Mouse (Mus musculus) adrenal gland, adult 2 months (tissue): Measurements from ENCODE around the gene Cdc14b. TPM values are rescaled to one million over a fixed set of nuclear protein-coding genes. Genes with fewer than 3 reads are reported as not detected.

Source experiments
- DNase-seq: peaks from one replicate; pipeline ENCODE4 v3.0.0; 2021
- polyA plus RNA-seq: library from polyadenylated mRNA; depleted of rRNA; stranded (reverse); fragments of >200 nt; gene quantifications from 2 replicates; pipeline ENCODE4 v1.2.3, GENCODE M21; 2012
- total RNA-seq, 2 experiments: library from RNA; stranded (reverse); gene quantifications; 2 replicates each; pipeline ENCODE4 v1.2.3; 2021

The Cdc14b gene
- total and polyA plus RNA-seq, 3 experiments: 2.9 to 10.4 (median 8.9) TPM

- DNase-seq: no peak
Observed at GRCm38 (mm10) chr13:64237000-64237680, 38.0 kb downstream of the Cdc14b start.

DNA sequence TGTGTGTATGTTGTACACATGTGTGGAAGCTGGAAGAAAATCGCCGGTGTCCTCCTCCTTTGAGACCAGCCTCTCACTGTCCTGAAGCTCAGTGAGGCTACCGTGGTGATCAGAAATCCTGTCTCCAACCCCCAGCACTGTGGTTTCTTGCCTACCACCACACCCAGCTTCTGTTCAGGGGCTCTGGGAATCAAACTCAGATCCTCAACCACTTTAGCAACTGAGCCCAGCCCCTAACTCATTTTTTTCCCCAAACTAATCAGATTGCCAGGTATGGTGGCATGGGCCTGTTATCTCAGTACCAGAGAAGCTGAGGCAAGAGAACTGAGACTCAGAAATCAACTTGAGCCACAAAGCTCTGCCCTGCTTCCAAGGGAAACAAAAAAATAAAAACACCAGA lies 39.3 kb downstream of the Cdc14b start:
- no peak for DNase-seq

DNA sequence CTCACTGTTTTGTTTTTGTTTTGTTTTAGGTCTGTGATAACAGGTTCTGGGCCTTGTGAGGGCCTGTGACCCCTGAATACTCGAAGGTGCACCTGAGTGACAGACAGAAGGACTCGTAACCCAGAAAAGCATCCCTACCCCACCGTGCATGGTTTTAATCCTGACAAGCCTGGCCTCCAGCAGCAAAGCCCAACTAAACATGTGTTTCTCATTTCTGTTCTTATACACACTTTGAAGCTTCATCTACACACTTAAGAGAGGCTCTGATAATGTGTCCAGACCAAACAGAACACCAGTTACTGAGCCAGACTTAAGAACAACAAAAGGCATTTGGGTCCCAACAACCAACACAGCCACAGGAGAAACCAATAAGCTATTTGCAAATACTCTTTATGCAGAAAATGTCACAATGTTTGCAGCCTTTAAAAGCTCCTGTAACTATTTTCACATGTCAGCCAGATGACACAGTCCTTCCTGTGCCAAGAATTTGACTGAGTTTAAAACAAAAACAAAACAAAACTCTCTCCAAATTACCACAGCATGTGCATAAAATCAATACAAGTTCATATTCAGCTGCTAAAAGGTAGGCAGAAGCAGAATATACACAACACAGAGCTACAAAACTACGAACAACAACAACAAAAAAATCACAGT lies 39.9 kb downstream of the Cdc14b start:
- DNase-seq: no peak

GRCm38 (mm10) chr13:64233139-64233538 lies 42.0 kb downstream of the Cdc14b start:
- no peak for DNase-seq

DNA sequence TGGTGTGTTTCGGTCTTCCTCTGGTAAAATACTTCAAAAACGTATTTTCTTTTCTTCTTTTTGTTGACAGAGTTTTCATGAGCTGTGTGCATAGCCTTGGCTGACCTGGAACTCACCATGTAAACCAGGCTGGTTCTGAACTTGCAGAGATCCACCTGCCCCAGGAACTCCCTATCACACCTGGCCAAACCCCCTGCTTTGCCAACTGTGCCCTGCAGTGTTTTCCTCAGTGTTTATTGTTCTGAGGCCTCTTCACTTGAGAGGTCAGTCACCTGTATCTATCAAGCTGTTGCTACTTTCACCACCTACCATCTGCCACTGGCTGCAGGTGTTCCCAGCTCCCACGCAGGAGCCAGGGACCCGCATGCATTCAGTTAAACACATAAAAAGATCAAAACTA lies 48.4 kb downstream of the Cdc14b start:
- no peak for DNase-seq

- DNase-seq: no peak
Observed at GRCm38 (mm10) chr13:64225738-64226137, 49.4 kb downstream of the Cdc14b start.

- DNase-seq: no peak
Observed at GRCm38 (mm10) chr13:64214891-64215290, 60.2 kb downstream of the Cdc14b start.

DNA sequence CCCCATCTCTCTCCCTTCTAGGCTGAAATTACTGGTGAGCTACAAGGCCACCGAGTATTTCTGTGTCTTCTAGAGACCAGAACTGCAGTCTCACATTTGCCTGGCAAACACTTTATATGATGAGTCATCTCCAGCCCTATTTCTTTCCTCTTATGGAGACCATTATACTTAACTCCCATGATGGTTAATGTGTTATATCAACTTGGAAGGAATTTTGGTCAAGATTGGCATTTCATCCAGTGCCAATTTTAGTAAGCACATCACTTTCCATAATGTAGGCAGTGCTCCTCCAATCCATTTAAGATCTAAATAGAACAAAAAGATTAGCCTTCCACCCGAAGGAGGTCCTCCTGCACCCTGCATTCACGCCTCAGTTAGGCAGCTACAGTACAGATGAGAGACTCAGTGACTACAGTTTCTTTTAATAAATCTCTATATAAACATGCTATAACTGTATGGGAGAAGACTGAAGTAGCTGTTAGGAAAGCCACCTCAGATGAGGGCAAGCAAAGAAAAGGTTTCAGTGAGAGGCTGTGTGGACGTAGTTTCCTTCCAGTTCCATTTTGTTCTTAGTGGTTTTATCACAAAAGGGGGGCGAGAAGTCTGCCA lies 63.0 kb downstream of the Cdc14b start:
- no peak for DNase-seq

GRCm38 (mm10) chr13:64208146-64208545 lies 66.9 kb downstream of the Cdc14b start:
- no peak for DNase-seq

- DNase-seq: no peak
Observed at GRCm38 (mm10) chr13:64205186-64205585, 69.9 kb downstream of the Cdc14b start.

DNA sequence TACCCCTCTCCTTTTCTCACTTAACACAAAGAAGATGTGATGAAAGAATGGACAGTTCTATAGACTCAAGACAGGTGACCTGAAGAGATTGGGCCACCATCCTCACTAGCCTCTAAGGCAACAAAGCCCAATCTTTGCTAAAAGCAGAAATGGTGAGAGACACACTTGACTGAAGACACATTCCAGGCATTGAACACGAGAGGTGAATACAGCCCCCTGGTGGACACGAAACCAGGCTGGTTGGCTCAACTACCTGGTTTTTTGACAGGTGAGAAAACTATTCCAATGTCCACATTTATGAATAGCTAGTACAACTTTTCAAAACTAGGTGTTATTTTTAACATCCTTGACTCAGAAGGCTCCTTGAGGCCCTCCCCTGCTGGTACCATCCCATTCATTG lies 70.4 kb downstream of the Cdc14b start:
- DNase-seq: no peak

DNA sequence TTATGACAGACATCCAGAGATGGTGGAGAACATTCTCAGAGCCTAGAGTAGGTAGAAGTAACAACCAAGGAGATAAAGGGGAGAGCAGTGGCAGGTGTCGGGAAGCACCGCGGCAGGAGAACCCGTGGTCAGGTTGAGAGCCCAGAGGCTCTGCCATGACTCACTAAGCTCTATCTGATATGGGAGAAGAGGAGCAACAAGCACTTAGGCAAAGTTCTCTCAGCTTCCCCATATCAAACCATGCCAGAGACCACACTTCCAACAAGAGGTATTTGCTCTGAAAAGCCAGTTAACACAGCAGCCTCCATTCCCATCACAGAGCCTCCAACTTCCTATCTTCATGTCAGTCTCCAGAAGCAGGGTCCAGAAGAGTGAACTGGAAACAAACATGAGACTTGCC lies 74.2 kb downstream of the Cdc14b start:
- DNase-seq: no peak

- no peak for DNase-seq
Observed at GRCm38 (mm10) chr13:64198310-64198709, 76.8 kb downstream of the Cdc14b start.

- DNase-seq: no peak
Observed at GRCm38 (mm10) chr13:64197899-64198298, 77.2 kb downstream of the Cdc14b start.

GRCm38 (mm10) chr13:64187065-64187464 lies 88.0 kb downstream of the Cdc14b start:
- DNase-seq: no peak

- DNase-seq: peak; percentile 65
Observed at GRCm38 (mm10) chr13:64186516-64186915, 88.6 kb downstream of the Cdc14b start.

- no peak for DNase-seq
Observed at GRCm38 (mm10) chr13:64185586-64185985, 89.5 kb downstream of the Cdc14b start.

GRCm38 (mm10) chr13:64185176-64185575 lies 89.9 kb downstream of the Cdc14b start:
- DNase-seq: no peak

GRCm38 (mm10) chr13:64184361-64184760 lies 90.7 kb downstream of the Cdc14b start:
- no peak for DNase-seq

GRCm38 (mm10) chr13:64183583-64183982 lies 91.5 kb downstream of the Cdc14b start:
- DNase-seq: no peak

- no peak for DNase-seq
Observed at GRCm38 (mm10) chr13:64182091-64182490, 93.0 kb downstream of the Cdc14b start.

DNA sequence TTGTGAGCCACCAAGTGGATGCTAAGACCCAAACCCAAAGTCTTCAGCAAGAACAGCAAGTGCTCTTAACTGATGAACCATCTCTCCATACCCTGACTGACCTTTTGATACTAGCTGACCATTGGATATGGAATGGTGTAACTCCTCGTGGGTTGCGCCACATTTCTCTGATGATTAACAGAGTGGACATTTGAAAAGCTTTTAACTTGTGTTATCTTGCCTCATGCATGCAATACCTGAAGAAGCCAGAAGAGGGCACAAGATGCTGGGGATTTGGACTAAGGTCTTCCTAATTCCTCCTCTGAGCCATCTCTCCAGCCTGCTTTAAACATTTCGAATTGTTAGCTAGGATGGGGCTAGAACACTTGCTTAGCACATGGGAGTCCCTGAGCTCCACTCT lies 94.2 kb downstream of the Cdc14b start:
- DNase-seq: peak; percentile 79

GRCm38 (mm10) chr13:64180300-64180699 lies 94.8 kb downstream of the Cdc14b start:
- DNase-seq: no peak
